Mouse (Mus musculus): ENCODE results near the gene 4930453N24Rik.

DNA sequence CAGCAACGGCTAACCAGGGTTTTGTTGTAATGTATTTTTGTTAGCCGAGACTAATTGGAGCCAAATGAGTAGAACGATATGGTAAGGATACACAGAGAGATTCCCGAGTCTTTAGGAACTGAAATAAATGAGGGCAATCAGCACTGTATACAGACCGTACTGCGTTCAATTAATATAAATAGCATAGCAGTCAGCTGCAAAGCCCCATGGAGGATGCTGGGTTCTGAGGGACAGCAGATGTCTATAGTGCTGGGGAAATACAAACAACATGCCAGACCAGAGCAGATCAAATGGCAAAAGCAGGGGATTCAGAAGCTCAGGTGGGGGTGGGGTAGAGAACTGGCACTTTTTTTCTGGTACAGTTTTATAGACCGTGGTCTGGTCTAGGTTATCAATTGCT lies 51.9 kb downstream of the 4930453N24Rik start:
- no peak for TF ChIP-seq HCFC1 (IDR thresholded peaks at IDR 0.05; ENCODE audit: borderline replicate concordance, insufficient read depth, low read length)
- no peak for TF ChIP-seq MAFK (IDR thresholded peaks at IDR 0.05; ENCODE audit: insufficient read depth, low read depth, low read length)
- TF ChIP-seq CHD2 (IDR thresholded peaks at IDR 0.05; ENCODE audit: low read depth, low read length), result no peak
